Mouse (Mus musculus) adrenal gland, postnatal 36 days (tissue): ENCODE data around the gene Speer4a. TPM values are rescaled to one million over a fixed set of nuclear protein-coding genes. Genes with fewer than 3 reads are reported as not detected.
"Not testable (repeated sequence)": the region's sequence is repeated elsewhere in the genome, so short reads cannot be mapped to it uniquely, and the experiment has no call there.

Experiments used
- DNase-seq, 2 experiments: peaks; one replicate each; pipeline ENCODE4 v3.0.0; 2021; ENCODE audit warnings: mixed read lengths in 1 of 2
- long read RNA-seq, 2 experiments: library from polyadenylated mRNA; stranded (forward); transcript quantifications; one replicate each; pipeline ENCODE4 v2.0.0; 2021; ENCODE audit warnings: borderline sequencing depth in 2 of 2
- total RNA-seq, 2 experiments: library from RNA; stranded (reverse); gene quantifications; 2 replicates each; pipeline ENCODE4 v1.2.3; 2021

Gene Speer4a
- not detected for total RNA-seq
- long read RNA-seq, experiment 1 = 0 reads
- long read RNA-seq, experiment 2 = 0 reads

- not testable (repeated sequence) for DNase-seq
Observed at GRCm38 (mm10) chr5:26039458-26039857, at the start of gene Speer4a. Gene Speer4a, minus strand, starts transcription at chr5:26039558.

- not testable (repeated sequence) for DNase-seq
Observed at GRCm38 (mm10) chr5:26079023-26079422, 39.7 kb upstream of the Speer4a start.

GRCm38 (mm10) chr5:26070716-26071115, 31.4 kb upstream of the Speer4a start:
- DNase-seq = no peak

- DNase-seq = not testable (repeated sequence)
Observed at GRCm38 (mm10) chr5:26058481-26058880, 19.1 kb upstream of the Speer4a start, which contains the start of gene Gm7347. Gene Gm7347, minus strand, starts transcription at chr5:26058581.

GRCm38 (mm10) chr5:26022816-26023215, 16.5 kb downstream of the Speer4a start, which contains the start of gene Gm5862:
Gene Gm5862, minus strand, starts transcription at chr5:26022916.
- DNase-seq = not testable (repeated sequence)

GRCm38 (mm10) chr5:26007697-26008096, 31.7 kb downstream of the Speer4a start:
- DNase-seq = not testable (repeated sequence)

DNA sequence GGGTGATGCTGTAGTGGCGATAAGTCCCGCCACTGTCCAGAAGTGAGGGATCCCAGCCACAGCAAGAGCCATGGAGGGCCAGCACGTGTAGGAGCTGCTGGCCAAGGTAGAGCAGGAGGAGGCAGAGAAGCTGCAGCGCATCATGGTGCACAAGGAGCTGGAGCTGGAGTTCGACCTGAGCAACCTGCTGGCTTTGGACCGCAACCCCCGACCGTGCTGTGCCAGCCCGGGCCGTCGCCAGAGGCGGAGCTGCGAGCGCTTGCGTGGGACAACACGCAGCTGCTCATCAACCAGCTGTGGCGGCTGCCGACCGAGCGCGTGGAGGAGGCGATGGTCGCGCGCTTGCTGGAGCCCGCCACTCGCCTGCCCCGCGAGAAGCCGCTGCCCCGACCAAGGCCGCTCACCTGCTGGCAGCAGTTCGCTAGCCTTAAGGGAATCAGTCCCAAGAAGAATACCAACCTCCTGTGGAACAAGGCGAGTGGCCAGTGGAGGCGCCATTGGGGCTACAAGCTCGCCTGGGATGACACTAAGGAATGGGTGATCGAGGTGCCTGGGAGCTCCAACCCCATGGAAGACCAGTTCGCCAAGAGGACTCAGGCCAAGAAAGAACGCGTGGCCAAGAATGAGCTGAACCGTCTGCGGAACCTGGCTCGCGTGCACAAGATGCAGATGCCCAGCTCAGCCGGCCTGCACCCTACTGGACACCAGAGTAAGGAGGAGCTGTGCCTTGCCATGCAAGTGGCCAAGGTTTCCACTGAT, 32.2 kb downstream of the Speer4a start:
- DNase-seq = peak; percentile 37 to 49

GRCm38 (mm10) chr5:26004698-26005097, 34.7 kb downstream of the Speer4a start, which contains the start of gene Gm1979:
Gene Gm1979, minus strand, starts transcription at chr5:26004798.
- DNase-seq = not testable (repeated sequence)

DNA sequence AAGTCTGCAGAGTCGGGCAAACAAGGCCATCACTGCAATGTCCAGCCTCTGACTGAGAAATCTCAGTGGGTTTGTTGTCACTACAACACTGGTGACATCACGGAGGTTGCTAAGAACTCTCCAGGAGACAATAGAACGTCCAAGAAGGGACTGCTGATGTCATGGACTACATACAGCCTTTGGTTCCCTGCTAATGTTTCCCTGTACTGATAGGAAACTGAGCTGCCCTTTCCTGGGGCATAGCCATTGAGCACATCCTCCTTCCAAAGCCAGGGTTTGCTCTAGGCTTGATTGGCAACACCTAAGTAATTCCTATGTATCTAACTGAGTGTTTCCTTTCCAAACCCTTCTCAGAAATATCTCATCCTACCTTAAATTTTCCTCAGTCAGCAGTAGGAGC, 50.8 kb downstream of the Speer4a start, which contains the start of gene Gm21698:
Gene Gm21698, minus strand, starts transcription at position 101 of the 400 bp plus-strand sequence.
- DNase-seq = not testable (repeated sequence)

Other genes with a start within 250 kb of the Speer4a start
- gene Gm21663, start 97.2 kb downstream of the Speer4a start, total RNA-seq = not detected
- under 1 TPM in 1 of 2 experiments, not detected in 1; 0.13 TPM for gene Gm21671, start 85.1 kb downstream of the Speer4a start, total RNA-seq
- gene Gm21680, start 66.9 kb downstream of the Speer4a start, total RNA-seq = not detected
- gene Gm21698, start 50.9 kb downstream of the Speer4a start, total RNA-seq = not detected
- gene Gm1979, start 34.8 kb downstream of the Speer4a start, total RNA-seq = not detected
- gene Gm5862, start 16.6 kb downstream of the Speer4a start, total RNA-seq = not detected
- not detected for gene Gm7347, start 19.0 kb upstream of the Speer4a start, total RNA-seq
- gene Gm10471, start 49.7 kb upstream of the Speer4a start, total RNA-seq = not detected
- gene 5031410I06Rik, start 65.8 kb upstream of the Speer4a start, total RNA-seq = not detected
- gene Gm10220, start 81.9 kb upstream of the Speer4a start, total RNA-seq = not detected
- under 1 TPM in 1 of 2 experiments, not detected in 1; 0.30 TPM for gene Gm7361, start 218.1 kb upstream of the Speer4a start, total RNA-seq